Mouse (Mus musculus) G1E (cell line): ENCODE measurements around the gene Pcdh11x.

Source experiments
- CTCF ChIP-seq: IDR thresholded peaks from 2 replicates; pipeline ENCODE4 v1.5.1; 2012; ENCODE audit warnings: low read depth, low read length, inconsistent platforms, mixed read lengths
- GATA1 ChIP-seq: IDR thresholded peaks from 2 replicates; pipeline ENCODE4 v1.6.1; 2012; ENCODE audit warnings: borderline replicate concordance, low read length, inconsistent platforms, mixed read lengths
- GATA2 ChIP-seq: IDR thresholded peaks from 2 replicates; pipeline ENCODE4 v1.6.1; 2012; ENCODE audit warnings: low read depth, low read length, inconsistent platforms, borderline replicate concordance
- POLR2AphosphoS5 ChIP-seq: IDR thresholded peaks from 2 replicates; pipeline ENCODE4 v1.6.1; 2012; ENCODE audit warnings: low read depth, low read length, inconsistent platforms; ENCODE audit not compliant: insufficient replicate concordance
- TAL1 ChIP-seq: conservative IDR thresholded peaks from 2 replicates; pipeline ENCODE4 v1.6.1; 2012; ENCODE audit warnings: low read depth, low read length, inconsistent platforms, mixed read lengths

- TF ChIP-seq CTCF (no peak), TAL1 (no peak), GATA1 (no peak), POLR2AphosphoS5 (no peak), GATA2 (no peak)
These were observed 1.6 kb downstream of the Pcdh11x start for GRCm38 (mm10) chrX:120291696-120292095.
